Mouse (Mus musculus): ENCODE measurements around the gene Trim17. TPM values are rescaled to one million over a fixed set of nuclear protein-coding genes. Genes with fewer than 3 reads are reported as not detected.
A peak's percentile ranks its signal among the peaks of the same experiment; 100 is the strongest.

The Trim17 gene
- polyA plus RNA-seq, 1 experiment from 2014 or later = 0.76 TPM

DNA sequence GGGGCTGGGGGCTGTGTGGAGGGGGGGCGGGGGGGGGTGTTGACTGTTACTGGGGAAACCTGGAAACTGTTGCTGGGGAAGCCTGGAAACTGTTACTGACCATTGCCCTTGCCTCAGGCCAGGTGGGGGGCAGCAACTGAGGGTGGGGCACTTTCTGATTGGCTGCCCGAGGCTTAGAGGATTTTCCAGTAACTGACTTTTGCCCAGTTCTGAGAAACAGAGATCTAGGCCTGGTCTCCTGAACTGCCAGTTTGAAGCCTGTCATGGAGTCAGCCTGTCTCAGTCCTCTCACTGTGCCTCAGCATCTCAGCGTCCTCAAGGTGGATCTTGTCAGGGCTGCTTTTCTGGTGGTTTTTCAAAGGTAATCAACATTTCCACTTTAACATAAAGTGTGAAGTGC, 19.9 kb downstream of the Trim17 start:
- no peak for ATAC-seq (ENCODE audit: low FRiP score)
- DNase-seq (ENCODE audit: low spot score) = no peak
- WGBS = 91% methylated on average over 3 of the region's 3 CpGs
- no peak overlapping the region for H3K4me3 ChIP-seq (replicated peaks; ENCODE audit: low read length)
- H3K9ac ChIP-seq = no peak overlapping the region
- H3K4me1 ChIP-seq (replicated peaks; ENCODE audit: control insufficient read depth, insufficient read depth, low read length) = peaks cover 22% of the 10 kb centered on the region
- no peaks in the 10 kb centered on the region for H3K27me3 ChIP-seq (ENCODE audit: control insufficient read depth, insufficient read depth, low read length)
- H3K4me2 ChIP-seq (replicated peaks) = no peak overlapping the region
- no peak overlapping the region for H3K27ac ChIP-seq
- H3K36me3 ChIP-seq (replicated peaks; ENCODE audit: control insufficient read depth, insufficient read depth) = peaks cover 6% of the 10 kb centered on the region
- no peaks in the 10 kb centered on the region for H3K9me3 ChIP-seq (ENCODE audit: control insufficient read depth, low read length)

GRCm38 (mm10) chr11:58977150-58977549, 22.7 kb downstream of the Trim17 start:
- ATAC-seq (ENCODE audit: low FRiP score) (no peak), DNase-seq (ENCODE audit: low spot score) (peak; percentile 24)
- Histone ChIP-seq H3K9ac (peak overlapping the region; percentile 94), H3K4me1 (replicated peaks; ENCODE audit: control insufficient read depth, insufficient read depth, low read length) (peaks cover 41% of the 10 kb centered on the region), H3K36me3 (replicated peaks; ENCODE audit: control insufficient read depth, insufficient read depth) (peaks cover 2% of the 10 kb centered on the region), H3K4me3 (replicated peaks; ENCODE audit: low read length) (peak overlapping the region; percentile 98), H3K27me3 (ENCODE audit: control insufficient read depth, insufficient read depth, low read length) (no peaks in the 10 kb centered on the region), H3K4me2 (replicated peaks) (peak overlapping the region; percentile 100), H3K27ac (peak overlapping the region; percentile 72), H3K9me3 (ENCODE audit: control insufficient read depth, low read length) (no peaks in the 10 kb centered on the region)
- under 1% methylated on average over 29 of the region's 29 CpGs for WGBS

- peak; percentile 39 for ATAC-seq (ENCODE audit: low FRiP score)
- peaks cover 41% of the 10 kb centered on the region for H3K4me1 ChIP-seq (replicated peaks; ENCODE audit: control insufficient read depth, insufficient read depth, low read length)
- WGBS = under 1% methylated on average over 21 of the region's 21 CpGs
Observed at GRCm38 (mm10) chr11:58977607-58978026, 23.1 kb downstream of the Trim17 start.

GRCm38 (mm10) chr11:58978027-58978705, 23.7 kb downstream of the Trim17 start, which contains the start of gene Trim11:
TSS of gene Trim11 (plus strand) at chr11:58978093.
- DNase-seq (ENCODE audit: low spot score) = peak; percentile 80
- Histone ChIP-seq H3K36me3 (replicated peaks; ENCODE audit: control insufficient read depth, insufficient read depth) (peaks cover 12% of the 10 kb centered on the region), H3K4me1 (replicated peaks; ENCODE audit: control insufficient read depth, insufficient read depth, low read length) (peaks cover 41% of the 10 kb centered on the region), H3K27ac (peak within 1 kb of the TSS; percentile 72), H3K4me2 (replicated peaks) (peak within 1 kb of the TSS; percentile 100), H3K9me3 (ENCODE audit: control insufficient read depth, low read length) (no peaks in the 10 kb centered on the region), H3K9ac (peak within 1 kb of the TSS; percentile 94), H3K4me3 (replicated peaks; ENCODE audit: low read length) (peak within 1 kb of the TSS; percentile 98), H3K27me3 (ENCODE audit: control insufficient read depth, insufficient read depth, low read length) (no peaks in the 10 kb centered on the region)
- under 1% methylated on average over 64 of the region's 64 CpGs for WGBS
- peak; percentile 81 for ATAC-seq (ENCODE audit: low FRiP score)

More at GRCm38 (mm10) chr11:58977607-58978026, 23.1 kb downstream of the Trim17 start:
- H3K9ac ChIP-seq = peak overlapping the region; percentile 94
- DNase-seq (ENCODE audit: low spot score) = no peak
- H3K4me2 ChIP-seq (replicated peaks) = peak overlapping the region; percentile 100
- H3K36me3 ChIP-seq (replicated peaks; ENCODE audit: control insufficient read depth, insufficient read depth) = peaks cover 7% of the 10 kb centered on the region
- peak overlapping the region; percentile 98 for H3K4me3 ChIP-seq (replicated peaks; ENCODE audit: low read length)
- H3K27me3 ChIP-seq (ENCODE audit: control insufficient read depth, insufficient read depth, low read length) = no peaks in the 10 kb centered on the region
- no peaks in the 10 kb centered on the region for H3K9me3 ChIP-seq (ENCODE audit: control insufficient read depth, low read length)
- peak overlapping the region; percentile 72 for H3K27ac ChIP-seq

- H3K4me1 ChIP-seq (replicated peaks; ENCODE audit: control insufficient read depth, insufficient read depth, low read length) = peaks cover 41% of the 10 kb centered on the region
- 3% methylated on average over 5 of the region's 5 CpGs for WGBS
- H3K9ac ChIP-seq = peak overlapping the region; percentile 94
- ATAC-seq (ENCODE audit: low FRiP score) (no peak), DNase-seq (ENCODE audit: low spot score) (no peak)
- no peaks in the 10 kb centered on the region for H3K27me3 ChIP-seq (ENCODE audit: control insufficient read depth, insufficient read depth, low read length)
- peak overlapping the region; percentile 100 for H3K4me2 ChIP-seq (replicated peaks)
- H3K36me3 ChIP-seq (replicated peaks; ENCODE audit: control insufficient read depth, insufficient read depth) = peaks cover 14% of the 10 kb centered on the region
- peak overlapping the region; percentile 98 for H3K4me3 ChIP-seq (replicated peaks; ENCODE audit: low read length)
- no peaks in the 10 kb centered on the region for H3K9me3 ChIP-seq (ENCODE audit: control insufficient read depth, low read length)
- no peak overlapping the region for H3K27ac ChIP-seq
Observed at GRCm38 (mm10) chr11:58978706-58979030, 24.2 kb downstream of the Trim17 start.

- H3K36me3 ChIP-seq (replicated peaks; ENCODE audit: control insufficient read depth, insufficient read depth) = peaks cover 19% of the 10 kb centered on the region
- H3K4me1 ChIP-seq (replicated peaks; ENCODE audit: control insufficient read depth, insufficient read depth, low read length) = peaks cover 41% of the 10 kb centered on the region
- DNase-seq (ENCODE audit: low spot score) (no peak), ATAC-seq (ENCODE audit: low FRiP score) (no peak)
- peak overlapping the region; percentile 98 for H3K4me3 ChIP-seq (replicated peaks; ENCODE audit: low read length)
- H3K4me2 ChIP-seq (replicated peaks) = peak overlapping the region; percentile 100
- H3K27ac ChIP-seq = no peak overlapping the region
- no peaks in the 10 kb centered on the region for H3K27me3 ChIP-seq (ENCODE audit: control insufficient read depth, insufficient read depth, low read length)
- WGBS = 75% methylated on average over 3 of the region's 3 CpGs
- no peaks in the 10 kb centered on the region for H3K9me3 ChIP-seq (ENCODE audit: control insufficient read depth, low read length)
- H3K9ac ChIP-seq = peak overlapping the region; percentile 94
Observed at GRCm38 (mm10) chr11:58979183-58979582, 24.7 kb downstream of the Trim17 start.

GRCm38 (mm10) chr11:58979661-58980060, 25.2 kb downstream of the Trim17 start:
- H3K4me2 ChIP-seq (replicated peaks) = peak overlapping the region; percentile 100
- no peaks in the 10 kb centered on the region for H3K27me3 ChIP-seq (ENCODE audit: control insufficient read depth, insufficient read depth, low read length)
- no peak overlapping the region for H3K27ac ChIP-seq
- peak overlapping the region; percentile 94 for H3K9ac ChIP-seq
- WGBS = 80% methylated on average over 7 of the region's 7 CpGs
- ATAC-seq (ENCODE audit: low FRiP score) = no peak
- no peak for DNase-seq (ENCODE audit: low spot score)
- H3K9me3 ChIP-seq (ENCODE audit: control insufficient read depth, low read length) = no peaks in the 10 kb centered on the region
- H3K4me3 ChIP-seq (replicated peaks; ENCODE audit: low read length) = peak overlapping the region; percentile 98; the same call in 1 of the 2 replicates
- peaks cover 41% of the 10 kb centered on the region for H3K4me1 ChIP-seq (replicated peaks; ENCODE audit: control insufficient read depth, insufficient read depth, low read length)
- peaks cover 21% of the 10 kb centered on the region for H3K36me3 ChIP-seq (replicated peaks; ENCODE audit: control insufficient read depth, insufficient read depth)

- no peak for ATAC-seq (ENCODE audit: low FRiP score)
- H3K9me3 ChIP-seq (ENCODE audit: control insufficient read depth, low read length) = no peaks in the 10 kb centered on the region
- H3K27me3 ChIP-seq (ENCODE audit: control insufficient read depth, insufficient read depth, low read length) = no peaks in the 10 kb centered on the region
- 75% methylated on average over 5 of the region's 5 CpGs for WGBS
- H3K4me1 ChIP-seq (replicated peaks; ENCODE audit: control insufficient read depth, insufficient read depth, low read length) = peaks cover 40% of the 10 kb centered on the region
- H3K9ac ChIP-seq = no peak overlapping the region
- DNase-seq (ENCODE audit: low spot score) = no peak
- no peak overlapping the region for H3K4me3 ChIP-seq (replicated peaks; ENCODE audit: low read length)
- no peak overlapping the region for H3K27ac ChIP-seq
- peak overlapping the region; percentile 18 for H3K4me2 ChIP-seq (replicated peaks)
- peaks cover 29% of the 10 kb centered on the region for H3K36me3 ChIP-seq (replicated peaks; ENCODE audit: control insufficient read depth, insufficient read depth)
Observed at GRCm38 (mm10) chr11:58980381-58980990, 26.0 kb downstream of the Trim17 start.

GRCm38 (mm10) chr11:58981541-58982447, 27.3 kb downstream of the Trim17 start:
- Histone ChIP-seq H3K36me3 (replicated peaks; ENCODE audit: control insufficient read depth, insufficient read depth) (peaks cover 43% of the 10 kb centered on the region), H3K9ac (no peak overlapping the region), H3K4me1 (replicated peaks; ENCODE audit: control insufficient read depth, insufficient read depth, low read length) (peaks cover 31% of the 10 kb centered on the region), H3K4me3 (replicated peaks; ENCODE audit: low read length) (no peak overlapping the region), H3K9me3 (ENCODE audit: control insufficient read depth, low read length) (no peaks in the 10 kb centered on the region), H3K4me2 (replicated peaks) (no peak overlapping the region), H3K27me3 (ENCODE audit: control insufficient read depth, insufficient read depth, low read length) (no peaks in the 10 kb centered on the region), H3K27ac (no peak overlapping the region)
- WGBS = 56% methylated on average over 14 of the region's 14 CpGs
- ATAC-seq (ENCODE audit: low FRiP score) (no peak), DNase-seq (ENCODE audit: low spot score) (peak; percentile 55)
